Mouse (Mus musculus) limb, embryonic 13.5 days (tissue): ENCODE data around the gene Pnpla6. TPM values are rescaled to one million over a fixed set of nuclear protein-coding genes. Genes with fewer than 3 reads are reported as not detected.
A peak's percentile ranks its signal among the peaks of the same experiment; 100 is the strongest.
"Not testable (repeated sequence)": the region's sequence is repeated elsewhere in the genome, so short reads cannot be mapped to it uniquely, and the experiment has no call there.

Experiments
- ATAC-seq: fragments of 200-750 bp; cut with Nextera tagmentation; 2 replicates; pipeline ENCODE4 v1.8.0; 2017; ENCODE audit warnings: low read depth, moderate number of reproducible peaks, moderate TSS enrichment; ENCODE audit not compliant: low FRiP score
- H3K27ac ChIP-seq: fragments of 300-500 bp; sonication (generic); 2 replicates; pipeline ENCODE4 v1.5.1; 2015; ENCODE audit warnings: inconsistent platforms, mild to moderate bottlenecking, moderate library complexity
- H3K27me3 ChIP-seq: fragments of 300-500 bp; sonication (generic); 2 replicates; pipeline ENCODE4 v1.6.1; 2015; ENCODE audit warnings: mild to moderate bottlenecking, inconsistent platforms
- H3K36me3 ChIP-seq: fragments of 300-500 bp; sonication (generic); 2 replicates; pipeline ENCODE4 v1.6.1; 2015; ENCODE audit warnings: inconsistent platforms, mild to moderate bottlenecking, moderate library complexity
- H3K4me1 ChIP-seq: fragments of 300-500 bp; sonication (generic); 2 replicates; pipeline ENCODE4 v1.6.1; 2015; ENCODE audit warnings: inconsistent platforms
- H3K4me2 ChIP-seq: fragments of 300-500 bp; sonication (generic); replicated peaks from 2 replicates; pipeline ENCODE4 v1.6.1; 2015; ENCODE audit warnings: inconsistent platforms, mild to moderate bottlenecking, moderate library complexity
- H3K4me3 ChIP-seq: fragments of 300-500 bp; sonication (generic); 2 replicates; pipeline ENCODE4 v1.5.1; 2015; ENCODE audit warnings: moderate library complexity, mild to moderate bottlenecking, inconsistent platforms
- H3K9ac ChIP-seq: fragments of 300-500 bp; sonication (generic); 2 replicates; pipeline ENCODE4 v1.6.1; 2015; ENCODE audit warnings: mild to moderate bottlenecking, inconsistent platforms
- H3K9me3 ChIP-seq: fragments of 300-500 bp; sonication (generic); 2 replicates; pipeline ENCODE4 v1.6.1; 2016; ENCODE audit warnings: inconsistent platforms
- WGBS: fragments of 180-500 bp; shearing (Covaris S2); methylation state at CpG from one replicate; pipeline ENCODE4 v1.1.7; 2015; 5-methylcytosine and 5-hydroxymethylcytosine counted together
- polyA plus RNA-seq: library from polyadenylated mRNA; unstranded; fragments of >200 nt; fragmentation: Nextera tagmentation; extraction: Ambion mirVana; gene quantifications from 2 replicates; pipeline ENCODE4 v1.2.1, GENCODE M21; 2015

The Pnpla6 gene
- polyA plus RNA-seq, 1 experiment from 2014 or later, result 25.4 TPM

- WGBS, result 85% methylated on average over 1 of the region's 1 CpGs
- no peak overlapping the region for H3K9ac ChIP-seq
- H3K4me3 ChIP-seq, result no peak overlapping the region
- H3K9me3 ChIP-seq, result no peaks in the 10 kb centered on the region
- H3K4me2 ChIP-seq, result no peak overlapping the region
- ATAC-seq, result no peak
- no peaks in the 10 kb centered on the region for H3K27me3 ChIP-seq
- H3K4me1 ChIP-seq, result no peaks in the 10 kb centered on the region
- H3K36me3 ChIP-seq, result no peaks in the 10 kb centered on the region
- no peak overlapping the region for H3K27ac ChIP-seq
Observed at GRCm38 (mm10) chr8:3552240-3552639, 37.1 kb downstream of the Pnpla6 start.

GRCm38 (mm10) chr8:3556114-3556513, 40.9 kb downstream of the Pnpla6 start:
- 58% methylated on average over 4 of the region's 4 CpGs for whole genome bisulfite sequencing
- peak; percentile 91 for ATAC-seq
- no peaks in the 10 kb centered on the region for H3K36me3 ChIP-seq

GRCm38 (mm10) chr8:3567641-3568371, 52.6 kb downstream of the Pnpla6 start, which contains the start of gene C330021F23Rik:
C330021F23Rik (plus strand) TSS chr8:3567990.
- no peak within 1 kb of the TSS for H3K9ac ChIP-seq
- no peaks in the 10 kb centered on the region for H3K9me3 ChIP-seq
- 0 out of 2 replicates have a peak, but pooled peaks have one; percentile 36 for ATAC-seq
- H3K27ac ChIP-seq, result no peak within 1 kb of the TSS
- no peaks in the 10 kb centered on the region for H3K36me3 ChIP-seq
- H3K4me3 ChIP-seq, result no peak within 1 kb of the TSS
- no peaks in the 10 kb centered on the region for H3K4me1 ChIP-seq
- 4% methylated on average over 12 of the region's 12 CpGs for WGBS
- H3K27me3 ChIP-seq, result no peaks in the 10 kb centered on the region
- peak within 1 kb of the TSS; percentile 40 for H3K4me2 ChIP-seq

More at GRCm38 (mm10) chr8:3556114-3556513, 40.9 kb downstream of the Pnpla6 start:
- H3K27me3 ChIP-seq, result no peaks in the 10 kb centered on the region
- H3K27ac ChIP-seq, result no peak overlapping the region
- no peaks in the 10 kb centered on the region for H3K9me3 ChIP-seq
- H3K4me3 ChIP-seq, result no peak overlapping the region
- H3K9ac ChIP-seq, result no peak overlapping the region
- no peak overlapping the region for H3K4me2 ChIP-seq
- no peaks in the 10 kb centered on the region for H3K4me1 ChIP-seq

- Histone ChIP-seq H3K4me1 (no peaks in the 10 kb centered on the region), H3K4me3 (no peak overlapping the region), H3K36me3 (no peaks in the 10 kb centered on the region), H3K27ac (no peak overlapping the region), H3K9ac (no peak overlapping the region), H3K9me3 (no peaks in the 10 kb centered on the region), H3K27me3 (no peaks in the 10 kb centered on the region), H3K4me2 (peak overlapping the region; percentile 40; the same call in 1 of the 2 replicates)
- WGBS, result 16% methylated on average over 7 of the region's 7 CpGs
- ATAC-seq, result no peak
Observed at GRCm38 (mm10) chr8:3568378-3568777, 53.2 kb downstream of the Pnpla6 start.

GRCm38 (mm10) chr8:3569784-3570183, 54.6 kb downstream of the Pnpla6 start:
- H3K9me3 ChIP-seq, result no peaks in the 10 kb centered on the region
- H3K27ac ChIP-seq, result no peak overlapping the region
- WGBS, result 89% methylated on average over 5 of the region's 5 CpGs
- H3K36me3 ChIP-seq, result no peaks in the 10 kb centered on the region
- no peaks in the 10 kb centered on the region for H3K4me1 ChIP-seq
- H3K4me3 ChIP-seq, result no peak overlapping the region
- no peak overlapping the region for H3K9ac ChIP-seq
- no peaks in the 10 kb centered on the region for H3K27me3 ChIP-seq
- ATAC-seq, result no peak
- H3K4me2 ChIP-seq, result no peak overlapping the region

- Histone ChIP-seq H3K36me3 (no peaks in the 10 kb centered on the region), H3K27me3 (no peaks in the 10 kb centered on the region), H3K27ac (no peak overlapping the region), H3K4me3 (no peak overlapping the region), H3K9me3 (no peaks in the 10 kb centered on the region), H3K4me2 (no peak overlapping the region), H3K9ac (no peak overlapping the region), H3K4me1 (peaks cover 6% of the 10 kb centered on the region)
- no peak for ATAC-seq
- WGBS, result 91% methylated on average over 3 of the region's 3 CpGs
Observed at GRCm38 (mm10) chr8:3574546-3574945, 59.4 kb downstream of the Pnpla6 start.

GRCm38 (mm10) chr8:3576211-3576960, 61.2 kb downstream of the Pnpla6 start:
- H3K4me2 ChIP-seq, result no peak overlapping the region
- H3K27me3 ChIP-seq, result no peaks in the 10 kb centered on the region
- peaks cover 11% of the 10 kb centered on the region for H3K4me1 ChIP-seq
- 65% methylated on average over 15 of the region's 15 CpGs for WGBS
- no peak for ATAC-seq
- no peak overlapping the region for H3K9ac ChIP-seq
- H3K9me3 ChIP-seq, result no peaks in the 10 kb centered on the region
- no peaks in the 10 kb centered on the region for H3K36me3 ChIP-seq
- no peak overlapping the region for H3K27ac ChIP-seq
- no peak overlapping the region for H3K4me3 ChIP-seq

- Histone ChIP-seq H3K4me1 (peaks cover 11% of the 10 kb centered on the region), H3K36me3 (no peaks in the 10 kb centered on the region), H3K9ac (no peak overlapping the region), H3K27ac (peak overlapping the region; percentile 34; the same call in 1 of the 2 replicates), H3K9me3 (no peaks in the 10 kb centered on the region), H3K4me2 (0 out of 2 replicates have a peak overlapping the region, but pooled peaks have one; percentile 2), H3K4me3 (no peak overlapping the region), H3K27me3 (no peaks in the 10 kb centered on the region)
- WGBS, result 61% methylated on average over 9 of the region's 9 CpGs
- peak; percentile 30; the same call in 1 of the 2 replicates for ATAC-seq
Observed at GRCm38 (mm10) chr8:3579390-3580364, 64.5 kb downstream of the Pnpla6 start.

- not testable (repeated sequence) for H3K36me3 ChIP-seq, H3K27me3 ChIP-seq, H3K4me2 ChIP-seq, H3K4me3 ChIP-seq, H3K4me1 ChIP-seq, ATAC-seq, H3K27ac ChIP-seq, H3K9ac ChIP-seq, H3K9me3 ChIP-seq
- WGBS, result 96% methylated on average over 3 of the region's 3 CpGs
Observed at GRCm38 (mm10) chr8:3581961-3582360, 66.8 kb downstream of the Pnpla6 start.

GRCm38 (mm10) chr8:3586452-3586851, 71.3 kb downstream of the Pnpla6 start:
- no peak overlapping the region for H3K27ac ChIP-seq
- no peaks in the 10 kb centered on the region for H3K36me3 ChIP-seq
- no peak overlapping the region for H3K4me2 ChIP-seq
- ATAC-seq, result no peak
- whole genome bisulfite sequencing, result 98% methylated on average over 2 of the region's 2 CpGs
- H3K4me3 ChIP-seq, result no peak overlapping the region
- H3K27me3 ChIP-seq, result peaks cover 7% of the 10 kb centered on the region; the same call in 1 of the 2 replicates
- H3K9ac ChIP-seq, result no peak overlapping the region
- H3K9me3 ChIP-seq, result no peaks in the 10 kb centered on the region
- peaks cover 4% of the 10 kb centered on the region for H3K4me1 ChIP-seq

- 6% methylated on average over 7 of the region's 7 CpGs for WGBS
Observed at GRCm38 (mm10) chr8:3586993-3587390, 71.8 kb downstream of the Pnpla6 start, which contains the start of gene Camsap3. Camsap3 (plus strand) TSS chr8:3587293.

More at GRCm38 (mm10) chr8:3586993-3587390, 71.8 kb downstream of the Pnpla6 start, which contains the start of gene Camsap3:
- peak; percentile 11; the same call in 1 of the 2 replicates for ATAC-seq
- Histone ChIP-seq H3K4me1 (peaks cover 4% of the 10 kb centered on the region), H3K4me3 (peak within 1 kb of the TSS; percentile 70), H3K27me3 (peaks cover 7% of the 10 kb centered on the region; the same call in 1 of the 2 replicates), H3K4me2 (peak within 1 kb of the TSS; percentile 96), H3K9me3 (no peaks in the 10 kb centered on the region), H3K27ac (peak within 1 kb of the TSS; percentile 64), H3K9ac (peak within 1 kb of the TSS; percentile 77), H3K36me3 (no peaks in the 10 kb centered on the region)
